Mouse (Mus musculus) G1E (cell line): Measurements from ENCODE around the gene Tut4.

Experiments used
- CTCF ChIP-seq: IDR thresholded peaks from 2 replicates; pipeline ENCODE4 v1.5.1; 2012; ENCODE audit warnings: low read depth, low read length, inconsistent platforms, mixed read lengths
- GATA2 ChIP-seq: IDR thresholded peaks from 2 replicates; pipeline ENCODE4 v1.6.1; 2012; ENCODE audit warnings: low read depth, low read length, inconsistent platforms, borderline replicate concordance

DNA sequence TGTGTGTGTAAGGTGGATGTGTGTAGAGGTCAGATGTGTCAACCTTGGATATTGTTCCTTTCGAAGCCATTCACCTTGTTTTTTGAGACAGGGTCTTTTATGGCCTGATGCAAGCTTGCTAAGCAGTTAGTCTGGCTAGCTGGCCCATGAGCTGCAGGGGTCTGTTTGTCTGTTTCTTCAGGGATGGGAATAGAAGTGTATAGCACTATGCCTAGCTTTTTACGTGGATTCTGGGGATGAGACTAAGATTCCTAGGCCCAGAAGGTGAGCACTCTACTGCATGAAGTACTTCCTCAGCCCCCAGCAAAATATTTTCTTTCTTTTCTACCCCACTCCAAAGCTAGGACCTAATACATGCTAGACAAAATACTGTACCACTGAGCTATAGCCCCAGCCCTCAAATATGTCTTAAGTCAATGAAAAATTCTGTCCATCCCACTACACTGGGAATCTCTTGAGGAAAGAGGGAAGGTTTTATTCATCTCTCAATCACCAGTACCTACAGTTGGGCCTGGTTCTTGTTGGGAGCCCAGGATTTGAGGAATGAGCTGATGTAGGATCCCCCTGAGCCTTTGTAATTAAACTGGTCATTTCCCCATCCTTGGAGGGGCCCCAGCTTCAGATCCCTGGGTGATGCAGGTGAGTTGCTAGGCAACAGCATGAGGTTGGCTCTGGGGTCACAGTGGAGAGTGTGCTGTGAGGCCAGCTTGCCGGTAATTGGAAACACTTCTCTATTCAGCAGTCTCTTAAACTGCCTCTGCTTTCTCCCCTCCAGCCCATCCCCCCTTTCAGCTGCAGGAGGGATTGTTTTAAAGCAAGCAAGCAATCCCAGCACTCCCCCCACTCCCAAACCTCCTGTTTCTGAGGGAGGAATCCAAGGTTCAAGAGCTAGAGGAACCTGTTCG, 28.3 kb upstream of the Tut4 start:
- TF ChIP-seq CTCF (no peak), GATA2 (no peak)
